ENCODE assay signal across 8 mouse cellular contexts in genomic region chr8:61517502-61518185, GRCm38 (mm10). TPM values are rescaled to one million over a fixed set of nuclear protein-coding genes. Genes with fewer than 3 reads are reported as not detected.
A peak's percentile ranks its signal among the peaks of the same experiment; 100 is the strongest.
DNase-seq lines count a peak whose midpoint lies in the region; ATAC-seq lines count a peak whose summit lies in the region.

No protein-coding gene starts in this region.

- no peak overlapping the region for H3K4me3 ChIP-seq in forebrain, embryonic 13.5 days
- H3K4me3 ChIP-seq in forebrain, embryonic 15.5 days, result no peak overlapping the region
- no peak overlapping the region for H3K4me3 ChIP-seq in neural tube, embryonic 11.5 days (ENCODE audit: low read depth, low read length)
- H3K4me3 ChIP-seq in liver, embryonic 12.5 days, result no peak overlapping the region
- no peak overlapping the region for H3K4me3 ChIP-seq in stomach, embryonic 16.5 days (replicated peaks; ENCODE audit: low read length)

- peak; percentile 17 for DNase-seq in neural tube, embryonic 11.5 days (ENCODE audit: low spot score)
- DNase-seq in neural tube, embryonic 10.5 days (ENCODE audit: extremely low spot score, low spot score), result no peak
- DNase-seq in left cerebral cortex, postnatal 25 days (ENCODE audit: low spot score in 2 of 2), result no peak
- DNase-seq in lung, postnatal 10 days, result no peak

- no peak overlapping the region for H3K4me2 ChIP-seq in forebrain, embryonic 13.5 days
- no peak overlapping the region for H3K4me2 ChIP-seq in forebrain, embryonic 15.5 days (replicated peaks)
- H3K4me2 ChIP-seq in neural tube, embryonic 11.5 days (ENCODE audit: low read depth), result no peak overlapping the region
- peak overlapping the region; percentile 28 for H3K4me2 ChIP-seq in liver, embryonic 12.5 days
- H3K4me2 ChIP-seq in stomach, embryonic 16.5 days (ENCODE audit: low read depth, low read length), result no peak overlapping the region

- intact Hi-C loops in left cerebral cortex, postnatal 25 days (cut with DNase I), result loop anchor here (2.0 to 10.0 kb wide), 3 partner anchors 443 to 1013 kb away; partner anchors contain the start of genes Aadat and Gm10283

- 81% methylated on average over 14 of the region's 14 CpGs for WGBS in forebrain, embryonic 13.5 days
- WGBS in forebrain, embryonic 15.5 days, result 79% methylated on average over 14 of the region's 14 CpGs
- 75% methylated on average over 14 of the region's 14 CpGs for WGBS in neural tube, embryonic 11.5 days
- WGBS in liver, embryonic 12.5 days (ENCODE audit: insufficient replicate concordance), result 37% methylated on average over 14 of the region's 14 CpGs
- 71% methylated on average over 14 of the region's 14 CpGs for WGBS in stomach, embryonic 16.5 days

- H3K9me3 ChIP-seq in forebrain, embryonic 13.5 days (replicated peaks), result no peaks in the 10 kb centered on the region
- no peaks in the 10 kb centered on the region for H3K9me3 ChIP-seq in forebrain, embryonic 15.5 days
- H3K9me3 ChIP-seq in neural tube, embryonic 11.5 days (ENCODE audit: control insufficient read depth, low read length), result no peaks in the 10 kb centered on the region
- H3K9me3 ChIP-seq in liver, embryonic 12.5 days (replicated peaks), result no peaks in the 10 kb centered on the region
- no peaks in the 10 kb centered on the region for H3K9me3 ChIP-seq in stomach, embryonic 16.5 days (replicated peaks; ENCODE audit: control insufficient read depth, low read length)

- H3K4me1 ChIP-seq in forebrain, embryonic 13.5 days, result peaks cover 33% of the 10 kb centered on the region
- H3K4me1 ChIP-seq in forebrain, embryonic 15.5 days, result peaks cover 28% of the 10 kb centered on the region
- peaks cover 5% of the 10 kb centered on the region; the same call in 1 of the 2 replicates for H3K4me1 ChIP-seq in neural tube, embryonic 11.5 days (ENCODE audit: control insufficient read depth, insufficient read depth, low read length)
- 0 out of 2 replicates have a peak, but pooled peaks cover 6% of the 10 kb centered on the region for H3K4me1 ChIP-seq in liver, embryonic 12.5 days
- H3K4me1 ChIP-seq in stomach, embryonic 16.5 days (ENCODE audit: control insufficient read depth, insufficient read depth, low read length), result no peaks in the 10 kb centered on the region

- H3K9ac ChIP-seq in forebrain, embryonic 13.5 days, result no peak overlapping the region
- H3K9ac ChIP-seq in forebrain, embryonic 15.5 days (replicated peaks), result no peak overlapping the region
- H3K9ac ChIP-seq in neural tube, embryonic 11.5 days (ENCODE audit: low read length), result no peak overlapping the region
- H3K9ac ChIP-seq in liver, embryonic 12.5 days, result no peak overlapping the region
- no peak overlapping the region for H3K9ac ChIP-seq in stomach, embryonic 16.5 days (ENCODE audit: low read length)

- peaks cover 20% of the 10 kb centered on the region for H3K36me3 ChIP-seq in forebrain, embryonic 13.5 days (ENCODE audit: poor library complexity, severe bottlenecking)
- no peaks in the 10 kb centered on the region for H3K36me3 ChIP-seq in forebrain, embryonic 15.5 days
- H3K36me3 ChIP-seq in neural tube, embryonic 11.5 days (ENCODE audit: control insufficient read depth, insufficient read depth, low read length), result peaks cover 3% of the 10 kb centered on the region; the same call in 1 of the 2 replicates
- H3K36me3 ChIP-seq in liver, embryonic 12.5 days, result no peaks in the 10 kb centered on the region; the same call in 1 of the 2 replicates
- H3K36me3 ChIP-seq in stomach, embryonic 16.5 days (ENCODE audit: control insufficient read depth, insufficient read depth, low read length), result peaks cover 10% of the 10 kb centered on the region

- no peaks in the 10 kb centered on the region for H3K27me3 ChIP-seq in forebrain, embryonic 13.5 days
- H3K27me3 ChIP-seq in forebrain, embryonic 15.5 days, result no peaks in the 10 kb centered on the region
- no peaks in the 10 kb centered on the region for H3K27me3 ChIP-seq in neural tube, embryonic 11.5 days (ENCODE audit: control insufficient read depth, insufficient read depth, low read length)
- no peaks in the 10 kb centered on the region for H3K27me3 ChIP-seq in liver, embryonic 12.5 days (replicated peaks)
- H3K27me3 ChIP-seq in stomach, embryonic 16.5 days (ENCODE audit: control insufficient read depth, insufficient read depth, low read length), result no peaks in the 10 kb centered on the region

- peak overlapping the region; percentile 84 for H3K27ac ChIP-seq in forebrain, embryonic 13.5 days
- H3K27ac ChIP-seq in forebrain, embryonic 15.5 days (replicated peaks), result no peak overlapping the region
- 0 out of 2 replicates have a peak overlapping the region, but pooled peaks have one; percentile 39 for H3K27ac ChIP-seq in neural tube, embryonic 11.5 days (ENCODE audit: low read depth, low read length)
- H3K27ac ChIP-seq in liver, embryonic 12.5 days, result no peak overlapping the region
- no peak overlapping the region for H3K27ac ChIP-seq in stomach, embryonic 16.5 days (ENCODE audit: low read length)

- ATAC-seq in forebrain, embryonic 13.5 days, result no peak
- no peak for ATAC-seq in forebrain, embryonic 15.5 days (replicated peaks)
- no peak for ATAC-seq in neural tube, embryonic 11.5 days (ENCODE audit: insufficient read depth, low FRiP score, low TSS enrichment)
- ATAC-seq in liver, embryonic 12.5 days, result peak; percentile 40; the same call in 1 of the 2 replicates
- peak; percentile 42; the same call in 1 of the 2 replicates for ATAC-seq in stomach, embryonic 16.5 days (ENCODE audit: insufficient read depth, low FRiP score)

RNA-seq across cellular contexts. Expression of gene Cbr4, which starts 30.1 kb away (rescaled TPM):
- polyA plus RNA-seq in forebrain, embryonic 13.5 days (2015; fragmentation: Nextera tagmentation; extraction: Ambion mirVana), result 25.1 and 26.6 TPM in 2 replicates
- polyA plus RNA-seq in forebrain, embryonic 15.5 days (2015; fragmentation: Nextera tagmentation; extraction: Ambion mirVana), result 19.2 and 23.8 TPM in 2 replicates
- polyA plus RNA-seq in neural tube, embryonic 11.5 days (2014; fragmentation: Nextera tagmentation; extraction: Ambion mirVana), result 25.2 and 26.5 TPM in 2 replicates
- 19.6 and 21.8 TPM in 2 replicates for polyA plus RNA-seq in liver, embryonic 12.5 days (2016; fragmentation: Nextera tagmentation; extraction: Ambion mirVana)
- polyA plus RNA-seq in stomach, embryonic 16.5 days (2015; fragmentation: Nextera tagmentation; extraction: Ambion mirVana), result 30.8 and 31.9 TPM in 2 replicates
- 10 to 100 TPM; 21.3 to 21.5 TPM for total RNA-seq in left cerebral cortex, postnatal 25 days (2021)

Comparison
In these comparisons a context has a peak if more than half of its experiments do, and no peak if none do; other contexts are left out.
1. H3K27ac ChIP-seq: peak in forebrain, embryonic 13.5 days (single experiment) and neural tube, embryonic 11.5 days (single experiment); none in forebrain, embryonic 15.5 days (single experiment), liver, embryonic 12.5 days (single experiment) and stomach, embryonic 16.5 days (single experiment).
2. ATAC-seq: peak in liver, embryonic 12.5 days (single experiment) and stomach, embryonic 16.5 days (single experiment); none in forebrain, embryonic 13.5 days (single experiment), forebrain, embryonic 15.5 days (single experiment) and neural tube, embryonic 11.5 days (single experiment).